Mouse (Mus musculus) liver, adult 2 months (tissue): Measurements from ENCODE around the gene Agtrap.

Source experiments
- CTCF ChIP-seq: fragments of 200-500 bp; IDR thresholded peaks from 2 replicates; pipeline ENCODE4 v1.5.1; 2011; ENCODE audit warnings: low read depth, low read length, control low read depth
- POLR2A ChIP-seq: fragments of 200-500 bp; IDR thresholded peaks from 2 replicates; pipeline ENCODE4 v1.6.1; 2011; ENCODE audit warnings: low read length, control low read depth; ENCODE audit not compliant: insufficient read depth; ENCODE audit errors: extremely low read depth

DNA sequence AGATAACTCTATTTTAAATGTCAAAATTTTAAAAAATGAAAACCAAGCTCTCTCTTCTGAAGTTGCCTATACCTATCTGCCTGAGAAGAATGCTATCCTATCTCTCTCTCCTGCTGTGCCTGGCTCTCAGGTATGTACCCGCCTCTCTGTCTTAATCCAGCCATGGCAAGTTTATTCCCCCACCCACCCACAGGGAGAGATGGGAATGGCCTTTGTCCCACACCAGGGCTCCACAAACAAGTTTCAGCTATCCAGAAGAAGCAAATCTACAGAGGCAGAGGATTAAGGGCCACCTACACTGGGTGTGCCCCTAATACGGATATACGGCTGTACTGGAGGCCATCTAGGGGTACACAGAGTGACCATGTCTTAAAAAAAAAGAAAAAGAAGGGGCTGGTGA lies 52.4 kb downstream of the Agtrap start:
- TF ChIP-seq CTCF = no peak
- no peak for TF ChIP-seq POLR2A
